Mouse (Mus musculus) spleen, postnatal 4 days (tissue): Measurements from ENCODE around the gene Zfp366.

Experiments
- DNase-seq, 2 experiments: peaks; one replicate each; pipeline ENCODE4 v3.0.0; 2022; ENCODE audit warnings: low spot score in 2 of 2

Gene Zfp366

DNA sequence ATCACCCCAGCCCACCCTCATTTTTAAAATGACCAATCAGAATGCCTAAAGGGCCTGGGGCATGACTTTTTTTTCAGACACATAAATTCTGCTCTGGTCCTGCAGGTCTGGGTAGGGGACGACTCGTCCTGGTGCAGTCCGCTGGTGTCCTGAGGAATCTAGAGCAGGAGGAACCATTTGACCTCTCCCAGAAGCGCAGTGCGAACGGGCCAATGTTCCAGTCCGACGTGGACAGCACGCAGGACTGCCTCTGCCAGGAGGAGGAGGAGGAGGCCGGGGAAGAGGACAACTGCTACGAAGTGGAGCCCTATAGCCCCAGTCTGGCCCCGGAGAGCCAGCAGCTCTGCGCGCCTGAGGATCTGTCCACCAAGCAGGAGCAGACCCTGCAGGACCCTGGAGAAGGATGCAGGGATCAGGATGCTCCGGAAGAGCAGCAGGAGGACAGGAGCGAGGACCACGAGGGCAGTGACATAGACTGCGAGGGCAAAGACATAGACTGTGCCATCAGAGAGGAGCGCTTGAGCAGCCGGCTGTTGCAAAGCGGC lies 61.4 kb downstream of the Zfp366 start:
- no peak for DNase-seq

- no peak for DNase-seq
These were observed 66.2 kb downstream of the Zfp366 start for GRCm38 (mm10) chr13:99250806-99251205.

GRCm38 (mm10) chr13:99254215-99254614 lies 69.6 kb downstream of the Zfp366 start:
- no peak for DNase-seq

DNA sequence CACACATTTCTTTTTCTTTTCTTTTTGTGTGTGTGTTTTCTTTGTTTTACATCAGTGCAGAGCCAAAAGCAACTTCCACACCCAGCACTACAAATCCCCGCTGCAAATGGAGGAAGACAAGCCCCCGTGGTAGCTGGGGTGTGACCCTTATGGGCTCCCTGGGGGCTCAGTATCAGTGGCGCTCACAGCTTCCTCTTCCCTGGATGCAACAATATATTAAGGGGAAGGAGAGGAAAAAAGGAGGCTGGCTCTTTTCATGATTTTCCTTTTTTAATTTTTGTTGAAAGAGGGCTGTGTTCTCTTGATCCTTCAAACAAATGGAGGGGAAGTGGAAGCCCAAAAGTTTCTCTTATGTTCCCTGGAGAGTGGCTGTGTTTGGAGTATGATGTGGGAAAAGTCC lies 70.2 kb downstream of the Zfp366 start:
- no peak for DNase-seq

DNA sequence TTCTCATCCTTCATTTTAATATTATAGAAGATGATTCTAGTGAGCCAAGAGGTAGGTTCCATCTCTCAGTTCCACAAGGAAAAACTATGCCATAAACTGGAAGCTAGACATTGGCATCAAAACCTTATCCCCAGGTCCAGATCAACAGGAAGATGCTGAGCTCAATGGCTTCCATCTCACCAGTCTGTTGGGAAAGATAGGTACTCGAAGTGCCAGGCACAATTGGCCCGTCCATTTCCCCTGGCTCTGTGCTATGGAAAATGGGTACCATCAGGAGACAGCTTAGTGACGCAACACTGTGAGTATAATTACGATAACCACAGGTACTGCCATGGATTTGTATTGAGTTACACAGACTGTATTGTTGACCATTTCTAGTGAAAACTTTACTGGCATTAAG lies 72.3 kb downstream of the Zfp366 start:
- no peak for DNase-seq

DNA sequence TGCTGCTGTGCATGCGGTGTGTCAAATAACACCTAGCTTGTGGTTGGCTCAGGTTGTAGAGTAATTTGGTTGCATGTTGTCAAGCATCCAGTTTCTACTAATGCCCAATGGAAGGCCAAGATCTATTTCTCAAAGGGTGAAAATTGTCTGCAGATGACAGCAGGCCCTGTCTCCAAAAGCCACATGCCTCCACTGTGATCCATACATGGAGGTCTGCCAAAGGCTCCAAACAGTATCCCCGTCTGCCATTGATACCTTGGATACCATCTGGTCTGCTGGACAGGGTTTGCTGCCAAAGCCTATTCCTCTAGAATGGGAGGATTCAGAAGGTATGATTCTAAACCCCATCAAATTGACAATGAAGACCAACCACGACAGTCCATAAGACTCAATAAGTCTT lies 74.1 kb downstream of the Zfp366 start:
- DNase-seq: no peak

GRCm38 (mm10) chr13:99259502-99260174 lies 75.0 kb downstream of the Zfp366 start:
- DNase-seq: no peak

DNA sequence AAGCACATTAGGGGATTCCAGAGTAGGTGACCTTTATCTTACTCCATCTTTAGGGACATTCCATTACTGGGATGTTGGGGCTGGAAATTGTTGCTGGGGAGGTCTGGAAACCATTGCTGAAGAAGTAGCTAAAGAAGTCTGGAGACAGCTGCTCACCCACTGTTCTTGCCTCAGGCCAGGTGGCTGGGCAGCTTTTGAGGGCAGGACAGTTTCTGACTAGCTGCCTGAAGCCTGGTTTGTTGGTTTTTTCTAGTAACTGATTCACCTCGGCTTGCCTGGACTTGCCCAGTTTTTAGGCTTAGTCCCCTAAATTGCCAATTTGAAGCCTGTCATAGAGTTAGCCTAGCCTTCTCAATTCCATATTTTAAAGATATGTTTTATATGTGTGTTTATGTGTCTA lies 77.8 kb downstream of the Zfp366 start:
- DNase-seq: no peak

DNA sequence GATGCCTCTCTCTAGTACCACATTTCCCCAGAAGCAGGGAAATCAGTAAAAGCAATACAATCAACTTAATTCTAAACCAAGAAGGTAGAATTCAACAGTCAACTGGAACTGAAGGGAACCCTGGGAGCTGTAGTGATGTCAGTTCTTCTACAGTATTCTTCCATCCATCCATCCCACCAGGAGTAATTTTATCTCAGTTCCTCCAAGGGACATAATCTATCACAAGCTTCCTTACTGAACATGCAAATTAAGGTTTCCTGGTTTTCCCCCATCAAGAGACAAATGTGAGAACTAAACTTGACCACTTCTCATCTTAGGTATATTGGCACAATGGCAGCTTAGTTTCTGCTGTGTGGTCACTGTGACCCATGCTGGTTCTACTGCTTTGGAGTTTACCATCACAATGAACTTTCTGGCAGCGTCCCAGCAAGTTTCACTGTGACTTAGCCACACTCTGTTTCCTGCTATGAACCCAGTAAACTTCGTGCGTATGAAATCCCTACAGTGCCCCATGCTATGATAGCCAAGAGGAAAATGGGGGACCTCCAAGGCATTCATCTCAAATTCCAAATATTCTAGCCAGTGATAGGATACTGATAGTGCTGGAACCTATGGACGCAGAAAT lies 78.6 kb downstream of the Zfp366 start:
- no peak for DNase-seq

DNA sequence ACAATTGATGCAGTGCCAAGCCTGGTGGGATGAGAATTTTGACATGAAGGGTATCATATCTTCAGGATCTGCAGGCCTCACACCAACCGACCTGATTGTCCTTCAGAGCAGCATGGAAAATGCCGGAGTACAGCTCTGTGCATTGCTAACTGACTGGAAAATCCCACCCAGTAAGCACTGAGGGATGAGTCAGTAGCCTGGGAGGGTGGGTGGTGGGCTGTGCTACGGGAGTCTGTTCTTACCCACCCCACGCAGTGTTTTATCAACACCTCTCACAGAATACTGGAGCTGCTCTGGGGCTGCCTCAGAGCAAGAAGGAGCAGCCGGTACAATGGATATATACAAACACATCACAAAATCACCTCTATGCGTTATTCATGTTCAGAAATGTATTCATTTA lies 79.9 kb downstream of the Zfp366 start:
- no peak for DNase-seq

DNA sequence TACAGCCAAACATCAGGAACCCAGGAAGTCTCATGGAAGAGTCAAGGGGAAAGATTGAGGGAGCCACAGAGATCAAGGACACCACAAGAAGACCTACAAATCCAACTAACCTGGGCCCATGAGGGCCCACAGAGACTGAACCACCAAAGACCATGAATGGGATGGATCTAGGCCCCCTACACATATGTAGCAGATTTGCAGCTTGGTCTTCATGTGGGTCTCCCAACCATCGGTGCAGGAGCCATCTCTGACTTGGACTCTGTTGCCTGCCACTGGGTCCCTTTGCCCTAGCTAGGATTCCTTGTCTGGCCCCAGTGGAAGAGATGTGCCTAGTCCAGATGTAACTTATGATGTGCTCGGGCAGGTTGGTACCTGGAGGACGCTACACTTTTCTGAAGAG lies 87.4 kb downstream of the Zfp366 start:
- DNase-seq: no peak

DNA sequence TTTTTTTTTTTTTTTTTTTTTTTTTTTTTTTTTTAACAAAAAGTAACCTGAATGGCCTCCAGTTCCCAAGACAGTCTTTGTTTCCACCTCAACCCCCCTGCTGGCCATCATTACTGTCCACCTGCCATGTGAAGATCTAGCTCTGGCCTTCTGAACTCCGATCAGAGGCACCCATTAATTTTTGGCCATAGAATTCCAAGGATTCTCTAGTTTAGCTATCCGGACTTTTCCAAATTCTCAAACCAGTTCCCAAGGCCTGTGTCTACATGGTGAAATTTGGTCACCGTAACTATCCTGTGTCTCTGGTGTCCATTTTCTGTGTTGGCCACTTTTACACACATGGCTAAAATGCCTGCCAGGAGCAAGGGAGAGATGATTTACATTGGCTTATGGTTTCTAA lies 92.9 kb downstream of the Zfp366 start:
- DNase-seq: peak in 1 of 2 experiments; percentile 5

- peak in 1 of 2 experiments; percentile 5 for DNase-seq
These were observed 93.9 kb downstream of the Zfp366 start for GRCm38 (mm10) chr13:99278511-99278910.

GRCm38 (mm10) chr13:99279351-99279750 lies 94.7 kb downstream of the Zfp366 start:
- peak in 1 of 2 experiments; percentile 52 for DNase-seq

- DNase-seq: no peak
These were observed 98.3 kb downstream of the Zfp366 start for GRCm38 (mm10) chr13:99282961-99283360.

- no peak for DNase-seq
These were observed 99.3 kb downstream of the Zfp366 start for GRCm38 (mm10) chr13:99283916-99284315.

DNA sequence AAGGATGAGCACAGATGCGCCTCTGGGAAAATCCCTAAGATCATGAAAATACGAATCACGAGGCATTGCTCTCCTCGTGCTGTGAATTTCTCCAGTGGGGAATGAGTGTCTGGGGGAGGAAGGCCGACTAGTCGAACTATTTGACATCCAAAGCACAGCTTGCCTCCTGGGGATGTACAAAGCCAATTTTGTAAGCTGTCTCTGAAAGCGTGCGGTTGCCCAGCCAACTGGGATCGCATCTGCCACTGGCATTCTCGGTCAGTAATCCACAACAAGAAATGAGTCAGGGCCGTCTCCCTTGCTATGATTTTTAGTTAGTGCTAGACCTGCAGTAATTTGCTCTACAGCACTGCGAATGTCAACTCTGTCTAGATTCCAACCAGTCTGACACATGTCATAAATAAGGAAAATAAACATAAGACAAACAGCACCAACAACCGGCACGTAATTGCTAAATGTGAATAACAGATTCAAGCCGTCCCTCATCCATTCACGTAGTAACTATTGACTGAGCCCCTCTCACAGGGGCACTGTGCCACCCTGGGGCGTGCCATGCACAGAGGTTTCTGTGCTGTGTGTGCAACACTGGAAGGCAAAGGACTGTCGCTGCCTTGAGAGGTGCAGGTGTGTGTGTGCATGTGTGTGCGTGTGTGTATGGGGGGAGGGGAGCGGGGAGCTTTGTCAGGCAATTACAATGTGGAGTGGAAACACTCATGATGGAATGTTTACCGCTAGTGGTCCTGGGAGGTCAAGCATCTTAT lies 100.0 kb downstream of the Zfp366 start:
- no peak for DNase-seq

DNA sequence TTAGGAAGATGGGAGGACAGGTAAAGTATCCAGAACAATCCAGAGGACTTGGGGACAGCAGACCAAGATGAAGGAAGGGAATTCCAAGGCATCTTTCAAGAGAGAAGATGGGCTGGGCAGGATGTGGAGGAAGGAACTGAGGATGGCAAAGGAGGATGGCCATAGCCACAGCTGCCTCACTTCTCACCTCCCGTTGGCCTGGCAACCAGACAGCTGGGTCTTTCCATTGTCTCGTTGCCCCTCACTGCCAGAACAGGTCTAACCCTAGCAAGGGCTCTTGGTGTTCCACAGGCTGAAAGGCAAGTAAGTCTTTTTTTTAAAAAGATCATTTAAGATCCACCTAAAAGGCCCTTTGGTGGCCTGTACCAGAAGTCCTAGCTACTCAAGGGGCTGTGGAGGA lies 100.6 kb downstream of the Zfp366 start:
- DNase-seq: no peak

DNA sequence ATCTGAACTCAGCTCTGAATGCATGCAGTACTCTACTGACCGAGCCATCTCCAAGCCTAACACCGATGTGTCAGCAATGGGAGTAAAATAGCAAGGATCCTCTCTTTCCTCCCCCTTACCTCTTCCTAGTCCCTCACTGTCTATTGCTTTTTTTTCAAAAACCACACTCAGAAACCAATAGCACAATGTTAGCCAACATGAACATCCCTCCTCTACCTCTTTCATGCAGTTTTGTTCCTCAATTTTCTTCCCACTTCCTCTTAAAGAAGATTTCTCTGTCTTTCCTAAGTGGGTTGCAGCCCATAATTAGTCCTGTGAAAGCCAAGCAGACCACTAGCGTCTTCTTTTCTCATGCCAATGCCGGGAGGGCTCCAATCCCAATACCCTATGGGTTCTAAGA lies 102.6 kb downstream of the Zfp366 start:
- no peak for DNase-seq

DNA sequence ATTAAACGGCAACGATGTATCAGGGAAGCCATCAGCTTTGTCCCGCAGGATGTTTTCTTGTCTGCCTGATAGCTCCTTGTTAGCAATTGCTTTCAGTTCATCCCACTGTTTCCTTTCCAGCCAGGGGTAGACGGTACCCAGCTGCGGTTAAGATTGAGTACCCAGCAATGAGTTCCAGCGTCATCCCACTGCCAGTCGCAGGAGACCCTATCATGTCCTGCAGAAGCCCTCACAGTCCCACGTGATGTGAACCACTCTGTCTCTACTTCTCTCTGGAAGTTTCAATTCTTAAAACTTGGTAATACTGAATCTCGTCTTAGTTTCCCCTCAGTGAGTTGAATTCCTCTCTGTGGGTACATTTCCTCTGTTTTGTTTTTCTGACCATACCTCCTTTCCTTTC lies 103.2 kb downstream of the Zfp366 start:
- DNase-seq: no peak

DNA sequence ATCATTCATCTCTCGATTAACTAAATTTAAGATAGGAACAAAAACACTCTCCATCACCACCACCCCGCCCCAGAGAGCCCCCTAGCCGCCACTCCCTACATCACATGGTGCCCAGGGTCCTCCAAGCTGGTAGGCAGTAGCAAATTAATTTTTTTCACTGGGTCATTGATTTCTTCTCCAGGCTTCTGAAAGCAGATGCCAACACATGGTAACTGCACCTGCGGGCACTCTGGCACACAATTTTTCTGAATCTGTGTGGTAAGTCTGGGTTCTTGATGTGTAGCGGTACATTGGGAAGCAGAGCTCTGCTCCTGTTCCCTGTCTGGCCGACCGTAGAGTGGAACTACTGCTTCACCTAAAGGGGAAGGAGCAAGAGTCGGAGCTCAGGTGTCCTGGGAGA lies 106.1 kb downstream of the Zfp366 start:
- no peak for DNase-seq

GRCm38 (mm10) chr13:99294176-99294575 lies 109.6 kb downstream of the Zfp366 start:
- DNase-seq: no peak

- DNase-seq: no peak
These were observed 115.3 kb downstream of the Zfp366 start for GRCm38 (mm10) chr13:99299921-99300320.
